Mouse (Mus musculus): ENCODE measurements around the gene Tradd. TPM values are rescaled to one million over a fixed set of nuclear protein-coding genes. Genes with fewer than 3 reads are reported as not detected.

Tradd gene
- polyA plus RNA-seq (2015; fragmentation: Nextera tagmentation; extraction: Ambion mirVana): 22.8 and 24.7 TPM in 2 replicates

DNA sequence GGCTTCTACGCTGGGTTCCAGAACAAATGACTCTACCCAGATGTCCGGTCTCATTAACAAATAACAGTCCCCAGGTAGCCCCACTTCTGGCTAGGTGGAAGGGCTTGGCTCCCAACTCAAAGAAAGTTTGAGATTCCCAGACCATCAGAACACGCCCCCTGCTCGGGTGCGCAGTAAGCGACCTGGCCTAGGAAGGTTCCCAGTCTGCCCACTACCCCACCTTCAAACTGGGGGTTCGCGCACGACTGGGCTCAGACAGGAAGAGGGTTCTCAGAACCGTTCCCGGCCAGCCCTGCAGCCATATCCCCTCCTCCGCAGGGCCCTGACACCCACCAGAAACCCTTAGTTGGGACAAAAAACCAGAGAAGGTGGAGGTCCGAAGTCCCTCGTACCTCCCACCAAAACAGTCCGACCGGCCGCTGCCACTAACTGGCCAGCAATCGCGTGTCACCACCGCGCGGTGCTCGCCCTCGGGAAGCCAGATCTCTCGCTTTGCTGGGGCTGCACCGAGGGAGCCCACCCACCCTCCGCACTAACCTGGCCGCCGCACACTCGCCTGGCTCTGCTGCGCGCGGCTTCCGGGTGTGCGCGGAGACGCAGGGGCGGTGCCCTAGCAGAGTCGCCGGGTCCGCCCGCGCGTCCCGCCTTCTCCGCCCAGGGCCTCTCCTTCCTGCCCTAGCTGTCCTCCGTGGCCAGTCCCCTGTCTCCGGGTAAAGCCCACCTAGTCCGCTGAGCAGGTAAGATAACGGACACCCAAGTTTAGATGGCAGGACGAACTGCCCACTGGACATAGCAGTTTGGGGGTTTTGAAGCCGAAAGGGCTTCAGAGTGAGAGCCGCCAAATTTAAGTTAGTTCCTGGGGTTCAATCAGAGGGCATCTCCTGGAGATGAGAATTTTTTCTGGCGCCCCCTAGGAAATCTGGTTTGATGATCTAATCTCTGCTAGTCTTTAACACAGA lies at the start of gene Tradd, which contains the start of gene Fbxl8:
TSS of gene Tradd (minus strand) at position 586 of the 959 bp plus-strand sequence.
TSS of gene Fbxl8 (plus strand) at position 625 of the 959 bp plus-strand sequence.
- Histone ChIP-seq H3K4me2 (peak within 1 kb of the TSS; percentile 86), H3K9ac (peak within 1 kb of the TSS; percentile 72), H3K9me3 (no peaks in the 10 kb centered on the region), H3K27me3 (peaks cover 89% of the 10 kb centered on the region), H3K4me1 (peaks cover 32% of the 10 kb centered on the region), H3K36me3 (no peaks in the 10 kb centered on the region), H3K27ac (no peak within 1 kb of the TSS), H3K4me3 (peak within 1 kb of the TSS; percentile 69)
- WGBS: under 1% methylated on average over 54 of the region's 54 CpGs
- peak; percentile 37; the same call in 1 of the 2 replicates for ATAC-seq (ENCODE audit: insufficient number of reproducible peaks, insufficient read depth, low FRiP score, low TSS enrichment, low read depth)

DNA sequence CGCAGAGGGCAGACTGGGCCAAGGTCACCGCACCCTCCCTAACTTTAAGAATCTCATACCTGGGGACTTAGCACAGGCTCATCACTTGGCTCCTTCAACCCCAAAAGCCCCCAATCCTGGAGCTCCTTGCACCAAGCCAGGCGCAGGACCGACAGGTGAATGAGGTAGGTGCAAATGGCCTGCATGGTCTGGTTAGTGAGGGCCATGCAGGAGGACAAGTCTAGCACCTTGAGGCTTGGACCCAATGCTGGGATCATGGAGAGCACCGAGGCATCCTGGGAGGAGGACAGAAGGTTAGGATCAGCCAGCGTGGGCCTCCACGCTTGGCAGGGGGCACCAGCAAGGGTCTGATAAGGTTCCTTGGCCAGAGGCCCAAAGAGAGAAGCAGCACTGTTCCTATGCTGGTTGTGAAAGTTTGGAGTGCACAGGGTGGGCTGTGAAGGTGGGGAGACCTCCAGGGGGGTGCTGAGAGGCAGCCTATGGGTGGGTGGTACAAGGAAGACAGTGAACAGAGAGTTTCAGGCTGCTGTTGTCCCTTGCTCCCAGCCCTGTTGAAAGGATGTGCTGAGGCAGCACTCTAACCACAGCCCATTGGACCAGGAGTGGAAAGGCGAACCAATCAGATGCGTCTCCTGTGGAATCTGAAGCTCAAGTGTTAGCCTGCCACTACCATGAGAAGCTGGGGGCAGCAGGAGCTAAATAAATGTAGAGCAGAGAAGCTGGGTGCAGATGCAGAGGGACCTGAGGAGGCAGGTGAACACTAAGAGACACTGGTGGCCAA lies 49.4 kb upstream of the Tradd start:
- ATAC-seq (ENCODE audit: insufficient number of reproducible peaks, insufficient read depth, low FRiP score, low TSS enrichment, low read depth): no peak
- no peak overlapping the region for H3K4me3 ChIP-seq
- H3K4me2 ChIP-seq: no peak overlapping the region
- H3K27ac ChIP-seq: no peak overlapping the region
- no peaks in the 10 kb centered on the region for H3K9me3 ChIP-seq
- no peaks in the 10 kb centered on the region for H3K4me1 ChIP-seq
- H3K36me3 ChIP-seq: peaks cover 93% of the 10 kb centered on the region
- no peaks in the 10 kb centered on the region for H3K27me3 ChIP-seq
- no peak overlapping the region for H3K9ac ChIP-seq
- 83% methylated on average over 9 of the region's 9 CpGs for WGBS

- Histone ChIP-seq H3K4me3 (no peak overlapping the region), H3K36me3 (peaks cover 93% of the 10 kb centered on the region), H3K4me2 (no peak overlapping the region), H3K4me1 (no peaks in the 10 kb centered on the region), H3K9me3 (no peaks in the 10 kb centered on the region), H3K27me3 (no peaks in the 10 kb centered on the region), H3K9ac (no peak overlapping the region), H3K27ac (no peak overlapping the region)
- 93% methylated on average over 8 of the region's 8 CpGs for WGBS
- no peak for ATAC-seq (ENCODE audit: insufficient number of reproducible peaks, insufficient read depth, low FRiP score, low TSS enrichment, low read depth)
Observed at GRCm38 (mm10) chr8:105312891-105313481, 48.6 kb upstream of the Tradd start.

GRCm38 (mm10) chr8:105311718-105312117 lies 47.3 kb upstream of the Tradd start:
- H3K4me2 ChIP-seq: no peak overlapping the region
- ATAC-seq (ENCODE audit: insufficient number of reproducible peaks, insufficient read depth, low FRiP score, low TSS enrichment, low read depth): no peak
- H3K9ac ChIP-seq: no peak overlapping the region
- H3K4me3 ChIP-seq: no peak overlapping the region
- 93% methylated on average over 1 of the region's 1 CpGs for WGBS
- H3K9me3 ChIP-seq: no peaks in the 10 kb centered on the region
- peaks cover 94% of the 10 kb centered on the region for H3K36me3 ChIP-seq
- no peaks in the 10 kb centered on the region for H3K27me3 ChIP-seq
- no peak overlapping the region for H3K27ac ChIP-seq
- peaks cover 1% of the 10 kb centered on the region for H3K4me1 ChIP-seq

- Histone ChIP-seq H3K27me3 (no peaks in the 10 kb centered on the region), H3K27ac (no peak overlapping the region), H3K4me2 (no peak overlapping the region), H3K36me3 (peaks cover 83% of the 10 kb centered on the region), H3K9ac (no peak overlapping the region), H3K4me3 (no peak overlapping the region), H3K4me1 (peaks cover 16% of the 10 kb centered on the region), H3K9me3 (no peaks in the 10 kb centered on the region)
- WGBS: 87% methylated on average over 8 of the region's 8 CpGs
- no peak for ATAC-seq (ENCODE audit: insufficient number of reproducible peaks, insufficient read depth, low FRiP score, low TSS enrichment, low read depth)
Observed at GRCm38 (mm10) chr8:105310118-105310517, 45.7 kb upstream of the Tradd start.

DNA sequence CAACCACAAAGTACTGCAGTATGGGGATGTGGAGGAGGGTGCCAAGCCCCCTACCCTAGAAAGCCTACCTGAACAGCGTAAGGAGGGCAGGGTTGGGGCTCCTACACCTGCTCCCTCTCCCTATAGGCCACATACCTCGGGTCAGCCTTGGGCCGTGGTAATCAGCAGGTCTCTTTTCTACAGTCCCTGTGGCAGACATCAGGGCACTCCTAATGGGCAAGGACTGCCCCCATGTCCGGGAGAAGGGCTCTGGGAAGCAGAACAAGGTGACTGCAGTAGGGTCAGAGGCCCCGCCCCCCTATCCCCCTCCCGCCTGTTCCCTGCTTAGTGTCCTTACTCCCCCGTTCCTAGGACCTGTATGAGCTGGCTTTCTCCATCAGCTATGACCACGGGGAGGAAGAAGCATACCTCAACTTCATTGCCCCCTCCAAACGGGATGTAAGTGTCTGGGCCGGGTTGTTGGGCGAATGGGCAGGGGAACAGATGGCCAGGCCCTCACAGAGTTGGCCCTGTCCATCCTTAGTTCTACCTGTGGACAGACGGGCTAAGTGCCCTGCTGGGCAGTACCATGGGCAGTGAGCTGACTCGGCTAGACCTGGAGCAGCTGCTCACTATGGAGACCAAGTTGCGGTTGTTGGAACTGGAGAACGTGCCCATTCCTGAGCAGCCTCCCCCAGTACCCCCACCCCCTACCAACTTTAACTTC lies 44.9 kb upstream of the Tradd start:
- Histone ChIP-seq H3K9ac (no peak overlapping the region), H3K4me3 (no peak overlapping the region), H3K36me3 (peaks cover 81% of the 10 kb centered on the region), H3K27ac (no peak overlapping the region), H3K9me3 (no peaks in the 10 kb centered on the region), H3K4me1 (peaks cover 24% of the 10 kb centered on the region), H3K4me2 (no peak overlapping the region), H3K27me3 (no peaks in the 10 kb centered on the region)
- 79% methylated on average over 15 of the region's 15 CpGs for WGBS
- ATAC-seq (ENCODE audit: insufficient number of reproducible peaks, insufficient read depth, low FRiP score, low TSS enrichment, low read depth): no peak

GRCm38 (mm10) chr8:105308428-105308827 lies 44.0 kb upstream of the Tradd start:
- peaks cover 79% of the 10 kb centered on the region for H3K36me3 ChIP-seq
- no peaks in the 10 kb centered on the region for H3K27me3 ChIP-seq
- no peak overlapping the region for H3K4me3 ChIP-seq
- peaks cover 28% of the 10 kb centered on the region for H3K4me1 ChIP-seq
- 92% methylated on average over 10 of the region's 10 CpGs for WGBS
- H3K9ac ChIP-seq: no peak overlapping the region
- no peak overlapping the region for H3K27ac ChIP-seq
- no peaks in the 10 kb centered on the region for H3K9me3 ChIP-seq
- no peak overlapping the region for H3K4me2 ChIP-seq
- no peak for ATAC-seq (ENCODE audit: insufficient number of reproducible peaks, insufficient read depth, low FRiP score, low TSS enrichment, low read depth)

DNA sequence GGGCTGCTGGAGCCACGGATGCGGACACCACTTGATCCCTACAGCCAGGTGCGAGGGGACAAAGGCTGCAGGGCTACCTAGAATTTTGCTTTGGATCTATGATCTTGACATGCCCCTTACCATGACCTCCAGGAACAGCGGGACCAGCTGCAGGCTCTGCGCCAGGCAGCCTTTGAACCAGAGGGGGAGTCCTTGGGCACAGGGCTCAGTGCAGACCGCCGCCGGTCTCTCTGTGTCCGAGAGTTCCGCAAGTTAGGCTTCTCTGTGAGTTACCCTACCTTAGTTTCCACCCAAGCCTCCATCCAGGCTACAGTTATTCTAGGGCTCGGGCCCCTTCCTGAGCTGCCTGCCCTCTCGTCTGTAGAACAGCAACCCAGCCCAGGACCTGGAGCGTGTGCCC lies 43.3 kb upstream of the Tradd start:
- H3K9ac ChIP-seq: no peak overlapping the region
- no peaks in the 10 kb centered on the region for H3K27me3 ChIP-seq
- H3K27ac ChIP-seq: no peak overlapping the region
- 96% methylated on average over 13 of the region's 13 CpGs for WGBS
- peaks cover 79% of the 10 kb centered on the region for H3K36me3 ChIP-seq
- H3K9me3 ChIP-seq: no peaks in the 10 kb centered on the region
- H3K4me1 ChIP-seq: peaks cover 28% of the 10 kb centered on the region
- no peak overlapping the region for H3K4me2 ChIP-seq
- H3K4me3 ChIP-seq: no peak overlapping the region
- ATAC-seq (ENCODE audit: insufficient number of reproducible peaks, insufficient read depth, low FRiP score, low TSS enrichment, low read depth): no peak

DNA sequence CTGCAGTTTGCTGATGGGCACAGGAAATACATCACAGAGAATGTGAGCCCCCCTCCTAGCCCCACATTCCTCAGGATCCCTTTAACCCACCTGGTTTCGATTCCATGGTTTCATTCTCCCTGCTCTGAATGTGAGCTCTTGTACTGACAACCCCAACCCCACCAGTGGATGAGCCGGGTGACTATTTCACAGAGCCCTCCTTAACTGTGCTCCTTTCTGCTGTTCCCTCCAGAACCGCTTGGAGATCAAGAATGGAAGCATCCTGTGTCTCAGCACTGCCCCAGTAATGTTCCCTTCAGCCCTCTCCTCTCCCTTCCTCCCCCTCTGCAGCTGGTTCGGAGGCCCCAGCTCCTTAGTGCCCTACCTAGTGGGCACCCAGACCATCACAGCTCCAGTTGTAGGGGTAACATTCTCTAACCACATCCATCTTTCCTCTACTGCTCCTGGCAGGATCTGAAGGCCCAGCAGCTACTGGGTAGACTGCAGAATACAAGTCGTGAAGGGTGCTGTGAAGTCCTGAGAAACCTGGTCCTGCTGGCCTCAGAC lies 41.8 kb upstream of the Tradd start:
- peak; percentile 1; the same call in 1 of the 2 replicates for ATAC-seq (ENCODE audit: insufficient number of reproducible peaks, insufficient read depth, low FRiP score, low TSS enrichment, low read depth)
- Histone ChIP-seq H3K4me2 (peak overlapping the region; percentile 71), H3K27ac (peak overlapping the region; percentile 80), H3K9ac (peak overlapping the region; percentile 70), H3K4me3 (peak overlapping the region; percentile 43), H3K36me3 (peaks cover 79% of the 10 kb centered on the region), H3K4me1 (peaks cover 28% of the 10 kb centered on the region), H3K9me3 (no peaks in the 10 kb centered on the region), H3K27me3 (no peaks in the 10 kb centered on the region)
- WGBS: 24% methylated on average over 5 of the region's 5 CpGs

DNA sequence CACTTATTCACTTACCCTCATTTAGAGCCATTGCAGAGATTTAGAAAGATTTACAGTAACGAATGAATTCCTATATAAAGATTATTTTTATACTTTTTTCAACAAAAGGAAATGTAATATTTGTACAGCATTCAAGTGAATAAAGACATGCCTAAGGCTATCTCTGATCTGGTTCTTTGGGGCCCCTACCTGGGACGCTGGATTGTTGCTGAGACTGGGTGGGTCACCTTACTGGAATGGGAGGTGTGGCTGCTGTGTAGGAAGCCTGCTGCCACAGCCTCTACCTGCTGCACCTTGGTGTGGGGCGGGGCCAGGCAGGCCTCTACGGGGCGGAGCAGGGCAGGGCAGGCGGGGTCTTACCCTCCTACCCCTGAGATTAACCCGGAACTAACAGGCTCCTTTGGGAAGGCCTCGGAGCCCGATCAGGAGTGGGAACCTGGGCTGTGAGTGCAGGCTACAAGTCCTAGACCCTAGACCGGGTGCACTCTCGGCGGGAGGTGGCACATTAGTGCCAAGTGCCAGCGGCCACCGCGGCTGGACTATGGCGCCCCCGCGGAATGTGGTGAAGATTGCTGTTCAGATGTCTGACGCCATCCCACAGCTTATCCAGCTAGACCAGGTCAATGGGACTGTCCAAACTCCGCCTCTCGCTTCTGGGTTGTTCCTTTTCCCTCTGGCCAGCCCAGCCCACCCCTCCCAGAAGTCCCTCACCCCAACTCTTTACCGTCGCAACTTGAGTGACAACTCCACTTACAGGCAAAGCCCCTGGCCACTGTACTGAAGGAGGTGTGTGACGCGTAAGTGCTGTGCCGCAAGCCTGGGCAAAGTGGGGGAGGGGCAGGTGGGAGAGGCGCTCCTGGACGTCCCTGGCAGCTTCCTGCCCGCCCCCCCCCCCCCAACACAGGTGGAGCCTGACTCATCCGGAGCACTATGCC lies 41.1 kb upstream of the Tradd start, which contains the start of gene Elmo3:
TSS of gene Elmo3 (plus strand) at position 391 of the 935 bp plus-strand sequence.
- H3K27ac ChIP-seq: peak within 1 kb of the TSS; percentile 80
- ATAC-seq (ENCODE audit: insufficient number of reproducible peaks, insufficient read depth, low FRiP score, low TSS enrichment, low read depth): peak; percentile 60
- peaks cover 79% of the 10 kb centered on the region for H3K36me3 ChIP-seq
- H3K27me3 ChIP-seq: no peaks in the 10 kb centered on the region
- H3K4me1 ChIP-seq: peaks cover 28% of the 10 kb centered on the region
- WGBS: 10% methylated on average over 27 of the region's 30 CpGs
- H3K9ac ChIP-seq: peak within 1 kb of the TSS; percentile 70
- no peaks in the 10 kb centered on the region for H3K9me3 ChIP-seq
- H3K4me3 ChIP-seq: peak within 1 kb of the TSS; percentile 43
- H3K4me2 ChIP-seq: peak within 1 kb of the TSS; percentile 71
